Mouse (Mus musculus): ENCODE data around the gene Grasp.

GRCm38 (mm10) chr15:101224977-101225376, 989 bp downstream of the Grasp start:
- TF ChIP-seq CTCF (conservative IDR thresholded peaks at IDR 0.05; ENCODE audit: low read length) (no peak), NANOG (IDR thresholded peaks at IDR 0.05; ENCODE audit: borderline replicate concordance, low read length) (no peak), POU5F1 (IDR thresholded peaks at IDR 0.05; ENCODE audit: borderline replicate concordance, low read length) (no peak)

All from E14TG2a.4 (cell line).